In genomic region chr9:113644701-113645100, GRCm38 (mm10) we compare ENCODE assay signal across 16 mouse cellular contexts.
DNase-seq lines count a peak whose midpoint lies in the region; ATAC-seq lines count a peak whose summit lies in the region.
"Had no signal": no experiment of that assay in that cellular context is flagged by ENCODE, and none has a peak within 500 bp of the region (broad histone marks: within the 10 kb centered on the region; RNA-seq: fewer than 3 reads in every experiment).

No protein-coding gene starts in this region.

- DNase-seq in cerebellum, adult 11 months, result peak; percentile 12
- DNase-seq in cerebellum, adult 11-12 months, result no peak
- DNase-seq in cerebellum, postnatal 25 days, result peak; percentile 35 to 36
- DNase-seq in retina, postnatal 1 day, result peak; percentile 51
- DNase-seq in retina, embryonic 14.5 days (ENCODE audit: low spot score), result no peak
- no peak for DNase-seq in heart, adult 9 months (ENCODE audit: low spot score in 2 of 2)
- DNase-seq: adrenal gland, postnatal 14 days; B cell, adult 2 months; embryo, embryonic 11 days; gastrocnemius, postnatal 36 days; heart, adult 11 months; heart, postnatal 10 days; heart, postnatal 4 days; kidney, adult 18-20 months had no signal

- ATAC-seq in cerebellum, adult (ENCODE audit: insufficient number of reproducible peaks, low FRiP score, low TSS enrichment), result no peak
- ATAC-seq: intestine, embryonic 15.5 days had no signal

Comparison
In these comparisons a context has a peak if more than half of its experiments do, and no peak if none do; other contexts are left out.
1. DNase-seq: peak in cerebellum, adult 11 months (single experiment), cerebellum, postnatal 25 days (2 of 2) and retina, postnatal 1 day (single experiment); none in cerebellum, adult 11-12 months (single experiment), retina, embryonic 14.5 days (single experiment) and heart, adult 9 months (0 of 2).